Mouse (Mus musculus): ENCODE results near the gene St8sia1.

Gene St8sia1

DNA sequence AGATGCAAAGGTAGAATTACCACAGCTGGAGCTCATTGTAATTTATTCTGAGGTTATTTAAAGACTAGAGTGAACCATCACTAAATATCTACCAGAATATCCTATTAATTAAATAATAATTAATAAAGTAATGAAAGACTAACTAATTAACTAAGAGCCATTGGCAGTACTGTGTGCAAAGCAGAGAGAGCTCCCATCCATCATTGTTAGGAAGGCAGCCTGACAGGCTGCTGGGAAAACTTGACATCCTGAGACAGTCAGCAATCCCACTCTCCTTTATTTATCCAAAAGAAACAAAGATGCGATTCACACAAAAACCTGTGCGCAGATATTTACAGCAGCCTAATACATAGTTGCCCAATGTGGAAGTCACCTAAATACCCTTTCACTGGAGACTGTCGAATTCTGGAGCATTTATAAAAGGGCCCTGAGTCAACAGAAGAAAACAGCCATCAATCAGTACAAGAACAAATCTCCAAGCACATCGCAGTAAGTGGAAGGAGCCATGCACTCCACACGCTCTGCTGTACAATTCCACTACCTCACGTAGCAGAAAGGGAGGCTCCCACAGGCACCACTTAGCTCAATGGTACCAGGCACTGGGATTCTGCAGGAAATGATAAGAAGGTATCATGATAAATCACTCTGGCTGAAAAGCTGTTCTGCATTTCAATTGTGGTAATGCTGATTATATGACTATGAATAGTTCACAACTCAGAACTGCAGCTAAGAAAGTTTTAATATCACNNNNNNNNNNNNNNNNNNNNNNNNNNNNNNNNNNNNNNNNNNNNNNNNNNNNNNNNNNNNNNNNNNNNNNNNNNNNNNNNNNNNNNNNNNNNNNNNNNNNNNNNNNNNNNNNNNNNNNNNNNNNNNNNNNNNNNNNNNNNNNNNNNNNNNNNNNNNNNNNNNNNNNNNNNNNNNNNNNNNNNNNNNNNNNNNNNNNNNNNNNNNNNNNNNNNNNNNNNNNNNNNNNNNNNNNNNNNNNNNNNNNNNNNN is 15.7 kb upstream of the St8sia1 start:
- in situ Hi-C loops (cut with MboI, MseI): no loop called here

DNA sequence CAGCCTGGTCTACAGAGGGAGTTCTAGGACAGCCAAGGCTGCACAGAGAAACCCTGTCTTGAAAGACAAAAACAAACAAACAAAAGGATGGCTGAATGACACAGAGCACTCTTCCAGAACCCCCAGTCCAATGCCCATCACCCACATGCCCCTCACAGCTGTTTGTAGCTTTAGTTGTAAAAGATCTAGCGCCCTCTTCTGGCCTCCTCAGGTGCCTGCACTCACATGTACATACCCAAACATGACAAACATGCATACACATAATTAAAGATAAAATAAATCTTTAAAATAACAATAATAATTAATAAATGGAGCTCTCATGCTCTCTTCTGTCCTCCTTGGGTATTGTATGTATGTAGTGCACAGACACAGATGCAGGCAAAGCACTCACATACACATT is 13.0 kb upstream of the St8sia1 start:
- in situ Hi-C loops (cut with MboI, MseI): no loop called here

DNA sequence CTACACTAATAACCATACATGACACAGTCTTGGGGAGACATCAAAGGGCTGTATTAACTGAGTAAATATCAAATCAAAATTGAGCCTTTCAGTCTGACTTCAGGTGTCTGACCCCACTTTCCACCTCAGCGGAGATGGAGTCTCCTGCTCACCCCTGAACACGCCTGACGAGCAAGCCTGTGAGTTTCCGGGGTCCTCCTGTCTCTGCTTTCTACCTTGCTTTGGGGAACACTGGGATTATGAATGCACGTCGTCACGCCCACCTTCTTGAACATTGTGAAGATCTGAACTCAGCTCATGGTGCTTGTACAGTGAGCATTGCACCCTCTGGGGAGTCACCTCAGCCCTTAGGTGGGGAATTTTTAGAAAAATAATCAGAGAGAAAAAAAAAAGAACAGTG is 9.0 kb upstream of the St8sia1 start:
- in situ Hi-C loops (cut with MboI, MseI): no loop called here

GRCm38 (mm10) chr6:142972205-142972604 is 8.0 kb upstream of the St8sia1 start:
- in situ Hi-C loops (cut with MboI, MseI): no loop called here

GRCm38 (mm10) chr6:142967407-142967806 is 3.2 kb upstream of the St8sia1 start:
- in situ Hi-C loops (cut with MboI, MseI): no loop called here

DNA sequence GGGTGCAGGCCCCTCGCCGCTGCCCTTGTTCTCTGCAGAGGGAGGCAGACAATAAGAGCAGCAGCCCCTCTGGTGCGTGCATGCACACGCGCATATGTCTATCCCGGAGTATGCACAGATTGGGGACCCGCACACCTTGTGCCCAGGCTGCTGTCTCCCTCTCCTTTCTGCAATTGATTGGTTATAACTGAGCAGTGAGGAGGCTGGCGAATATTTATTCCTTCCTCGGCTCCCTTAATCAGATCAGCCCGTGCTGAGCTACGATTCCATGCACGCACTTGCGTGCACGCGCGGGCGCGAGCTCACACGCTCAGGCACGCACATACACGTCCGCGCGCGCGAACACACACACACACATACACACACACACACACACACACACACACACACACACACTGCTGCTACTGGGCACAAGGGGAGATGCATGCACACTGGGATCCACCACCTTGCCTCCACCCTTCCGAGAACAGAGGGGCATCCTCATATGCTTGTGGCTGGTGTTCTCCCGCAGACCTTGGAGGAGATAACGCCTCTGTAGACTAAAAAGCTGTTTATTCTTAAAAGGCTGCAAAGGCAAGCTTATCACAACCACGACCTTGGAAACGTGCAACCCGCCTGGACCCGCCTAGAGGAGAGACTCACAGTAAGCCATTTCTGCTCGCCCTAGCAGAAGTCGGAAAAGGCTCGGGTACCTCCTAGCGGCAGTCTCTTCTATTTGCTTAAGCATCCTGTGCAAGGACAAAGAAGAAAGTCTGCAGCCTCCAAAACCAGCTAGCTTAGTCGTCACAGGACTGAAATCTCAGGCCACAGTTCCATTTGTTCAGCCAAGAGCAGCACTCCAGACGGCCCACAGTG is 506 bp upstream of the St8sia1 start:
- in situ Hi-C loops (cut with MboI, MseI): loop anchor here (5.0 kb wide), 1 partner anchor 42 kb away; no protein-coding TSS in a partner anchor

GRCm38 (mm10) chr6:142963480-142964075 is 674 bp downstream of the St8sia1 start:
- in situ Hi-C loops (cut with MboI, MseI): loop anchor here (5.0 kb wide), 1 partner anchor 41 kb away; no protein-coding TSS in a partner anchor

GRCm38 (mm10) chr6:142962881-142963280 is 1.4 kb downstream of the St8sia1 start:
- in situ Hi-C loops (cut with MboI, MseI): loop anchor here (5.0 kb wide), 1 partner anchor 41 kb away; no protein-coding TSS in a partner anchor

- in situ Hi-C loops (cut with MboI, MseI): loop anchor here (5.0 kb wide), 1 partner anchor 40 kb away; no protein-coding TSS in a partner anchor
Observed at GRCm38 (mm10) chr6:142962476-142962875, 1.8 kb downstream of the St8sia1 start.

DNA sequence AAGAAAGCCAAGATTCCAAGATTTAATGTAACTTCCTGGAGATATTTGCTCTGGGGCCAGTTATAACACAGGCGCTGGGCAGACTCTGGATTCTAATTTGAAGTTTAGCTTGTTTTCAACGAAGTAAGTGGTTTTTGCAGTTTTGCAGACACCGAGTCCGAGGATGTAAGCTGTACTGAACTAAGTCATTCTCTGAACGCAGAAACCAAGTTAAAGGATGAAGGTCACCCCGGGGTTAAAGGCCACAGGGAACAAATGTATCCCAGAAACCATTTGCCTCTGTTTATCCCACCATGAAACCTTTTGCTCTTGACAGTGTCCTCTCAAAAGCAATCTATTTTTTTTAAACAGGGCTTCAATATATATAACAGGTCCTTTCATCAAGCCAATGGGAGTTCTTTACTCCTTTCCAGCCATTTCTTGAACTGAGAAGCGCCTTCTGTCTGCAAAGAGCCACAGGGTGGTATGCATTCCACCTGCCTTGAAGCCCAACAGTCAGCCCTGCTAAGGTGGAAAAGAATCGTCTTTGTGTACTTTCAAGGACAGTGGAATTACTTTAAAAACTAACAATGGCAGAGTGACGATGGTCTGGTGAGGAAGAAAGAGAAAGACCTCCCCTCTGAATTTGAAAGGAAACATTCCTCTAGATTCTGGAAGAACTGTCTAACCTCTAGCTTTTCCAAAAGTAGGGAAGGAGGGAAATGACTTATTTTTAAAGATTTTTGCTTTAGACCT is 2.4 kb downstream of the St8sia1 start:
- in situ Hi-C loops (cut with MboI, MseI): loop anchor here (5.0 kb wide), 1 partner anchor 40 kb away; no protein-coding TSS in a partner anchor

DNA sequence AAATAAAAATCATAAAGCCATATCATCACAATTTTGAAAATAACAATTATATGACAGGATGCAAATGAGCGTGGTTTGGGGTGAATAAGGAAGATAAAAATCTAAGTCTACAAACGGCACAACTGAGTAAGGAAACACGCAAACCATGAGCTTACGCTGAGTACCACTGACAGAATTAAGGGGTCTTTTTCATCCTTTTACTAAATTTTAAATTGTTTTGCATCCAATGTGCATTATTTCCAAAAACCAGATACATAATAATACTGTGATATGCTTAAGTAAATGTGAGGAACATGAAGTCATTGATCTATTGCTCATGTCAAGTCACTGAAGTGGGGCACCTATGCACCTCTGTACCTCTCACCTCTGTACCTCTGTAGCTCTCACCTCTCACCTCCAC is 7.7 kb downstream of the St8sia1 start:
- in situ Hi-C loops (cut with MboI, MseI): no loop called here

GRCm38 (mm10) chr6:142955281-142955680 is 9.0 kb downstream of the St8sia1 start:
- in situ Hi-C loops (cut with MboI, MseI): no loop called here

DNA sequence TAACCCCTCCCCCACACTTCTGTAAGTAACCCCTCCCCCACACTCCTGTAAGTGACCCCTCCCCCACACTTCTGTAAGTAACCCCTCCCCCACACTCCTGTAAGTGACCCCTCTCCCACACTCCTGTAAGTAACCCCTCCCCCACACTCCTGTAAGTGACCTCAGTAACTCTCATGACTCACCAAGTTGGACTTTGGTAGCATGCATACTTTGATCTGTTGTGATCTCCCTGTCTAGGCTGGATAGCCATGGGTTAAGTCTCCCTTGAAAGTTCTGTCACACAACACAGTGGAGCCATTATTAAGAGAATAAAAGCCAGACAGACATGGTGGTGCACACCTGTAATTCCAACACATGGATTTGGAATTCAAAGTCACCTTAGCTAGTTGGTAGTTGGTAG is 11.1 kb downstream of the St8sia1 start:
- in situ Hi-C loops (cut with MboI, MseI): loop anchor here (5.0 kb wide), 2 partner anchors 81 to 196 kb away; partner anchors contain the start of gene Cmas

- in situ Hi-C loops (cut with MboI, MseI): loop anchor here (5.0 kb wide), 2 partner anchors 80 to 195 kb away; partner anchors contain the start of gene Cmas
Observed at GRCm38 (mm10) chr6:142952361-142952954, 11.8 kb downstream of the St8sia1 start.

GRCm38 (mm10) chr6:142951564-142952308 is 12.5 kb downstream of the St8sia1 start:
- in situ Hi-C loops (cut with MboI, MseI): loop anchor here (5.0 kb wide), 2 partner anchors 79 to 194 kb away; partner anchors contain the start of gene Cmas

DNA sequence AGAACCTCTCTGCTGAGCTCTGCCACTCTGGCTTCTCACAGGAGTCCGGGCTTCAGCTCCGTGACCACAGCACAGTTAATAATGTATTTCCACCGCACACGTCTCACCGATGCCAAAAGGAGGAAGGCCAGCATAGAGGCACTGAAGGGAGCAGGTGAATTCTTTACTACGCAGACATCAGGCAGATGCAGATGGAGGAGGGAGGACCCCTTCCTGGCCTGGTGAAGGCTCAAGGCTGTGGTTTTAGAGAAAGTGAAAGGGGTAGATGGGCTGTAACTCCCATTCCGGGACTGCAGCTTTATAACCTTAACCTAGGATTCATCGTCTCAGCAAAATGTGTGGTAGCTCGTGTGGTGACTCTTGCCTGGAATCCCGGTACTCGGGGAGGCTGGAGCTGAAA is 13.9 kb downstream of the St8sia1 start:
- in situ Hi-C loops (cut with MboI, MseI): loop anchor here (5.0 kb wide), 2 partner anchors 78 to 193 kb away; partner anchors contain the start of gene Cmas

DNA sequence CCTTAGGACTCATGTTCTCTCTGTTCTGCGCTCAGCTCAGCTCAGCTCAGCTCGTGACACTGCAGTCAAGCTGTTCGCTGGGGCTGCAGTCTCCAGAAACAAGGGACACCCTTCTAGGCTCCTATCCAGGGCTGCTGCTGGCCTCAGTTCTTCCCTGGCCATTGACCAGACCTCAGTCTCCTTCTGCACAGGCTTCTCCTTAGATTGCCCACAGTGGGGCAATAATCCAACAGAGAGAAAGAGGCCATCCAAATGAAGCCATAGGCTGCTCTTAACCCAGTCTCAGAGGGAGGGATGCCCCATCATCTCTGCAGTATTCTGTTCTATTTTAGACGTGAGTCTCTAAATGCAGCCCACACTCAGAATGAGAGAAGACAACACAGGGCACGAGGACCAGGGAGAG is 15.3 kb downstream of the St8sia1 start:
- in situ Hi-C loops (cut with MboI, MseI): no loop called here

- in situ Hi-C loops (cut with MboI, MseI): no loop called here
Observed at GRCm38 (mm10) chr6:142947029-142947428, 17.2 kb downstream of the St8sia1 start.

Data from T-helper 1 cell (primary cell).